Mouse (Mus musculus) macrophage (primary cell): ENCODE data around the gene Camkmt. TPM values are rescaled to one million over a fixed set of nuclear protein-coding genes. Genes with fewer than 3 reads are reported as not detected.

ENCODE experiments used
- H3K27ac ChIP-seq: fragments of 350-480 bp; formaldehyde crosslinking; 2 replicates; pipeline ENCODE4 v1.9.0; 2021
- H3K36me3 ChIP-seq: fragments of 350-480 bp; formaldehyde crosslinking; 2 replicates; pipeline ENCODE4 v1.9.0; 2021; ENCODE audit errors: inconsistent target
- H3K4me3 ChIP-seq: fragments of 350-480 bp; formaldehyde crosslinking; 2 replicates; pipeline ENCODE4 v1.9.0; 2021; ENCODE audit errors: inconsistent target
- H3K79me2 ChIP-seq: fragments of 350-480 bp; formaldehyde crosslinking; 2 replicates; pipeline ENCODE4 v1.9.0; 2021; ENCODE audit errors: inconsistent target
- WGBS: methylation state at CpG from one replicate; pipeline ENCODE4 v1.1.7; 2026; ENCODE audit warnings: inconsistent platforms; ENCODE audit not compliant: missing documents; 5-methylcytosine and 5-hydroxymethylcytosine counted together
- polyA plus RNA-seq: library from polyadenylated mRNA; stranded (reverse); fragments of 250-400 nt; gene quantifications from 3 replicates; pipeline ENCODE4 v1.2.4, GENCODE M21; 2018; ENCODE audit warnings: inconsistent platforms
- total RNA-seq, 78 experiments: library from RNA; depleted of rRNA; stranded (reverse); fragments of 250-400 nt; gene quantifications; 1 replicate in 9 of 78; 2 replicates in 24 of 78; 3 replicates in 43 of 78; 4 replicates in 2 of 78; pipeline ENCODE4 v1.2.4; 2018; ENCODE audit warnings: inconsistent platforms in 56 of 78

The Camkmt gene
- total RNA-seq (2018; cell fraction: chromatin; rRNA removed): 10 to 100 TPM in 24 of 26 experiments, 1 to 10 TPM in 2; 4.8 to 28.7 (median 19.9) TPM
- 1 to 10 TPM; 2.2 to 5.0 (median 3.2) TPM for total RNA-seq (2018; cell fraction: cytosol; rRNA removed)
- total RNA-seq (2018; cell fraction: nucleus; rRNA removed): 10 to 100 TPM in 16 of 26 experiments, 1 to 10 TPM in 10; 3.4 to 23.1 (median 11.7) TPM
- 1.6 to 4.7 TPM (median 2.5 TPM) in 3 replicates for polyA plus RNA-seq

DNA sequence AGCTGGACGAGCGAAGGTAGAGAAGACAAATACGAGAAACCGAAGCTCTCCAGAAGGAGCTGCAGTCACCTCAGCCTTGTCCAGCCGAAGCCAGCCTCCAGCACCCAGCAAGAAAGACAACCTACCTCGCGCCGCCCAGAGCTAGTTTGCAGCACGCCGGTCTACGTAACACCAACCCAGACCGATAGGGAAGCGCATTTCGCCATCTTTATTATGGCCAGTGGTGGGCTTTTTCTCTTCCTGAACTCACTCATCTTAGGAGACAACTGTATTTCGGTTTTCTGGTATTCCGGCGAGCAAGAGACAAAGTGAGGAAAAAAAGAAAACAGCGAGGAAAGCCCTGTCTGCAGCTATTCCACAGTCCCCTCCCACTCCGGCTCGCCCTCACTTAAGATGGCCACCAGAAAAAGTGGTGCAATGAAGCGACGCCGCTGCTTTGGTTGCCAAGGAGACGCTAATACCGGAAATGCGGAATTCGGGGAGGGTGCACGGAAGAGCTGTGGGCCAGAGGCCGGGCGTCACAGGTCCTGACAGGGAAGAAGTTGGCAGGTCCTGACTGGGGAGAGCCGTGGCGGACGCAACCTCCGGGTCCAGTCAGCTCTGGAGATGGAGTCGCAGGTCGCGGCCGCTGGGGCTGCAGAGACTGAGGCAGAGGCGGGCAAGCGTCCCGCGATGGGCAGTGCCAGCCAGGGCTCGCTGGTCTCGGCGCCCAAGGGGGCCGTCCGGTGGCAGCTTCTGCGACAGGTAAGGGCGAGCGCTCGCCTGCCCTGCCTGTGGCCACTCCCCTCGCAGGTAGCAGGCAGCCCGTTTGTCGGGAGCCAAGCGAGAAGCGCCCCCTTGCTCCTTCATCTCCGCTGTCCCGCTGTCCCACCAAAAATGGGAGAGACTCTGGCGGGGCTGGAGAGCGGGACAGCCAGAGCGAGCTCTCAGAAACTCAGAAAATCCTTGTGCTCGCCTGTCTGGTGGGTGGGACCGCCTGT, at the start of gene Camkmt, which contains the start of gene Prepl:
Gene Camkmt, plus strand, starts transcription at position 433 of the 980 bp plus-strand sequence.
Gene Prepl, minus strand, starts transcription at position 122 of the 980 bp plus-strand sequence.
- Histone ChIP-seq H3K36me3 (no peaks in the 10 kb centered on the region), H3K27ac (peak within 1 kb of the TSS; percentile 80), H3K4me3 (peak within 1 kb of the TSS; percentile 89), H3K79me2 (no peaks in the 10 kb centered on the region)
- under 1% methylated on average over 63 of the region's 63 CpGs for WGBS

- Histone ChIP-seq H3K4me3 (no peak overlapping the region), H3K79me2 (no peaks in the 10 kb centered on the region), H3K27ac (no peak overlapping the region), H3K36me3 (no peaks in the 10 kb centered on the region)
- WGBS: 91% methylated on average over 7 of the region's 7 CpGs
These were observed 49.4 kb upstream of the Camkmt start for GRCm38 (mm10) chr17:85040913-85041312.

- Histone ChIP-seq H3K4me3 (no peak overlapping the region), H3K79me2 (no peaks in the 10 kb centered on the region), H3K27ac (no peak overlapping the region), H3K36me3 (no peaks in the 10 kb centered on the region)
- WGBS: 96% methylated on average over 6 of the region's 6 CpGs
These were observed 47.9 kb upstream of the Camkmt start for GRCm38 (mm10) chr17:85042419-85042818.

- H3K27ac ChIP-seq: no peak overlapping the region
- no peaks in the 10 kb centered on the region for H3K79me2 ChIP-seq
- WGBS: 89% methylated on average over 6 of the region's 6 CpGs
- no peak overlapping the region for H3K4me3 ChIP-seq
- H3K36me3 ChIP-seq: no peaks in the 10 kb centered on the region
These were observed 46.9 kb upstream of the Camkmt start for GRCm38 (mm10) chr17:85043404-85043816.

GRCm38 (mm10) chr17:85044466-85044865, 45.9 kb upstream of the Camkmt start:
- no peak overlapping the region for H3K4me3 ChIP-seq
- H3K79me2 ChIP-seq: no peaks in the 10 kb centered on the region
- no peak overlapping the region for H3K27ac ChIP-seq
- WGBS: 93% methylated on average over 3 of the region's 5 CpGs
- H3K36me3 ChIP-seq: no peaks in the 10 kb centered on the region

- H3K79me2 ChIP-seq: no peaks in the 10 kb centered on the region
- no peaks in the 10 kb centered on the region for H3K36me3 ChIP-seq
- H3K4me3 ChIP-seq: no peak overlapping the region
- 90% methylated on average over 12 of the region's 12 CpGs for WGBS
- H3K27ac ChIP-seq: no peak overlapping the region
These were observed 45.2 kb upstream of the Camkmt start for GRCm38 (mm10) chr17:85045160-85045559.

- H3K36me3 ChIP-seq: no peaks in the 10 kb centered on the region
- WGBS: 91% methylated on average over 5 of the region's 5 CpGs
- no peak overlapping the region for H3K27ac ChIP-seq
- no peaks in the 10 kb centered on the region for H3K79me2 ChIP-seq
- no peak overlapping the region for H3K4me3 ChIP-seq
These were observed 42.0 kb upstream of the Camkmt start for GRCm38 (mm10) chr17:85048379-85048778.

DNA sequence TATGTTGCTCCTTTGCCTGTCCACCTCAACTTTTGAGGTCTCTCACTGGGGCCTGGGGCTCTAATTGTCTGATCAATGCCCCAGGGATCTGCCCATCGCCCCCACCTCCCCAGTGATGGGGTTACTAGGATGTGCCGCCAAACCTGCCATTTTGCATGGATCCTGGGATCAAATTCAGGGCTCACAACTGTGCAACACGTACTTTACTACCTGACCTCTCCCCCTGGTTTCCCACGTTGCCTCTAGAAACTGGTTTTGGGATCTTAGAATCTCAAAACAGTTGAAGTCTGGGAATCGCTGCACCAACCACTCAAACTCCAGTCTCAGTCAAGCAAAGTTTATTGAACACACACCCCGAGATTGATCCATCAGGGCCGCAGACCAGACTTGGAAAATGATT, 32.1 kb upstream of the Camkmt start:
- no peaks in the 10 kb centered on the region for H3K79me2 ChIP-seq
- no peak overlapping the region for H3K27ac ChIP-seq
- no peaks in the 10 kb centered on the region for H3K36me3 ChIP-seq
- WGBS: 91% methylated on average over 7 of the region's 7 CpGs
- no peak overlapping the region for H3K4me3 ChIP-seq

- H3K4me3 ChIP-seq: no peak overlapping the region
- 90% methylated on average over 6 of the region's 6 CpGs for WGBS
- H3K79me2 ChIP-seq: no peaks in the 10 kb centered on the region
- no peak overlapping the region for H3K27ac ChIP-seq
- no peaks in the 10 kb centered on the region for H3K36me3 ChIP-seq
These were observed 31.2 kb upstream of the Camkmt start for GRCm38 (mm10) chr17:85059136-85059535.

- no peak overlapping the region for H3K4me3 ChIP-seq
- H3K36me3 ChIP-seq: peaks cover 25% of the 10 kb centered on the region; the same call in 1 of the 2 replicates
- no peak overlapping the region for H3K27ac ChIP-seq
- WGBS: 85% methylated on average over 7 of the region's 7 CpGs
- no peaks in the 10 kb centered on the region for H3K79me2 ChIP-seq
These were observed 26.8 kb upstream of the Camkmt start for GRCm38 (mm10) chr17:85063560-85063959.

DNA sequence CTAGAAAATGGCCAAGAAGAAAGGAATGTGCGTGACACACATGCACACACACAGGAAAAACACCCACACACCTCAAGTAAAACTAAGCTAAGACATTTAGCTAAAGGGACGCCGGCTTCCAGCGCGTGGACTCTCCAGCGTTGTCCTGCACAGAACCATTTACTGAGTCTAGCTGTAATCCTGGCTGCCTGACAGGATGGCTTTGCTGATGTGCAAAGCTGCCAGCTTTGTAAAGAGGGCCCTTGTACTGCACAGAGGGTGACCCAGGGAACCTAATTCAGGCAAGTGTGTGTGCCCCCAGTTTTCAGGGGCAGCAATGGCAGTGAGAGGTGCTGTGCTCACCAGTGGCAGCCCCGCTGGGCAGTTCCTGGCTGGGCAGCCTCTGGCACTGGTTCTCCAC, 23.0 kb upstream of the Camkmt start:
- H3K27ac ChIP-seq: no peak overlapping the region
- no peaks in the 10 kb centered on the region for H3K79me2 ChIP-seq
- no peak overlapping the region for H3K4me3 ChIP-seq
- 96% methylated on average over 5 of the region's 7 CpGs for whole genome bisulfite sequencing
- H3K36me3 ChIP-seq: peaks cover 46% of the 10 kb centered on the region

GRCm38 (mm10) chr17:85070658-85071057, 19.7 kb upstream of the Camkmt start:
- no peaks in the 10 kb centered on the region for H3K79me2 ChIP-seq
- peaks cover 34% of the 10 kb centered on the region for H3K36me3 ChIP-seq
- H3K4me3 ChIP-seq: no peak overlapping the region
- WGBS: 93% methylated on average over 6 of the region's 6 CpGs
- H3K27ac ChIP-seq: no peak overlapping the region

GRCm38 (mm10) chr17:85071088-85071775, 19.1 kb upstream of the Camkmt start:
- Histone ChIP-seq H3K36me3 (peaks cover 29% of the 10 kb centered on the region), H3K27ac (no peak overlapping the region), H3K79me2 (no peaks in the 10 kb centered on the region)

DNA sequence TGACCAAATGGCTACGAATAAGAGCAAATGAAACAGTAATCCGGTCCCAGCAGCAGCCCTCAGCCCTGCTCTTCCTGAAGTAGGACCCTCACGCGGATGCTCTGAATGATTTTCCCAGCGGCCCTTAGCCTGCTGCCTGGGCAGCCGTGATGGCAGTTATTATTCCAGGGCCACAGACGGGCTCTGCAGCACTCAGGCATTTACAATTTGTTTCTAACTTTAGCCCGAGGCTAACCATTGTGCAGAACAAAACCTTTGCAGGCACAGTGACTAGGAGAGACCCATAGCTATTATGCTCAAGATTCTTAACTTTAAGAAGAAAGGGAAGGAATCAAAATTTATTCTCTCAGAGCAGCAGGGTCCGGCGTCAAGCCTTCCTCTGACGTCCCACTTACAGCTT, 18.0 kb upstream of the Camkmt start:
- Histone ChIP-seq H3K36me3 (peaks cover 27% of the 10 kb centered on the region), H3K79me2 (no peaks in the 10 kb centered on the region), H3K4me3 (no peak overlapping the region), H3K27ac (no peak overlapping the region)
- 97% methylated on average over 11 of the region's 11 CpGs for WGBS

More at GRCm38 (mm10) chr17:85071088-85071775, 19.1 kb upstream of the Camkmt start:
- 92% methylated on average over 8 of the region's 8 CpGs for WGBS
- no peak overlapping the region for H3K4me3 ChIP-seq
